In genomic region chr7:79207140-79207539, GRCm38 (mm10) we compare ENCODE assay signal across 14 mouse cellular contexts. TPM values are rescaled to one million over a fixed set of nuclear protein-coding genes. Genes with fewer than 3 reads are reported as not detected.
DNase-seq lines count a peak whose midpoint lies in the region; ATAC-seq and TF ChIP-seq lines count a peak whose summit lies in the region.
"Had no signal": no experiment of that assay in that cellular context is flagged by ENCODE, and none has a peak within 500 bp of the region (broad histone marks: within the 10 kb centered on the region; RNA-seq: fewer than 3 reads in every experiment).

No protein-coding gene starts in this region.

- DNase-seq in lung, postnatal 25 days (ENCODE audit: low spot score), result no peak
- peak; percentile 22 for DNase-seq in brain, embryonic 14.5 days (ENCODE audit: low read depth)
- DNase-seq in embryonic facial prominence, embryonic 10.5 days (ENCODE audit: low spot score), result peak; percentile 46
- DNase-seq in right cerebral cortex, postnatal 14 days, result no peak
- DNase-seq: cerebellum, adult 9-10 months; gastrocnemius, postnatal 25 days; heart, postnatal 36 days; kidney, adult 8-10 months; right cerebral cortex, postnatal 25 days had no signal

- H3K4me3 ChIP-seq in lung, embryonic 15.5 days, result no peak overlapping the region
- no peak overlapping the region for H3K4me3 ChIP-seq in embryonic facial prominence, embryonic 10.5 days
- H3K4me3 ChIP-seq in stomach, embryonic 16.5 days (replicated peaks; ENCODE audit: low read length), result no peak overlapping the region
- no peak overlapping the region for H3K4me3 ChIP-seq in kidney, embryonic 14.5 days (ENCODE audit: low read length)
- H3K4me3 ChIP-seq: midbrain, embryonic 12.5 days had no signal

- TF ChIP-seq CTCF in brain, embryonic 14.5 days (IDR thresholded peaks at IDR 0.05; ENCODE audit: borderline replicate concordance, extremely low read depth, insufficient read depth, insufficient read length), result no peak

- no peaks in the 10 kb centered on the region for H3K36me3 ChIP-seq in lung, embryonic 15.5 days
- no peaks in the 10 kb centered on the region for H3K36me3 ChIP-seq in embryonic facial prominence, embryonic 10.5 days (replicated peaks)
- no peaks in the 10 kb centered on the region for H3K36me3 ChIP-seq in stomach, embryonic 16.5 days (ENCODE audit: control insufficient read depth, insufficient read depth, low read length)
- no peaks in the 10 kb centered on the region for H3K36me3 ChIP-seq in kidney, embryonic 14.5 days (ENCODE audit: control insufficient read depth, insufficient read depth, low read length)
- H3K36me3 ChIP-seq: midbrain, embryonic 12.5 days had no signal

- no peak for TF ChIP-seq POLR2A in brain, embryonic 14.5 days (IDR thresholded peaks at IDR 0.05; ENCODE audit: borderline replicate concordance, extremely low read depth, insufficient read depth, insufficient read length, poor library complexity, severe bottlenecking)

- H3K4me1 ChIP-seq in lung, embryonic 15.5 days, result peaks cover 30% of the 10 kb centered on the region
- peaks cover 31% of the 10 kb centered on the region for H3K4me1 ChIP-seq in embryonic facial prominence, embryonic 10.5 days
- H3K4me1 ChIP-seq in stomach, embryonic 16.5 days (ENCODE audit: control insufficient read depth, insufficient read depth, low read length), result peaks cover 31% of the 10 kb centered on the region
- H3K4me1 ChIP-seq in kidney, embryonic 14.5 days (ENCODE audit: control insufficient read depth, insufficient read depth, low read length), result peaks cover 9% of the 10 kb centered on the region; the same call in 1 of the 2 replicates

- 35% methylated on average over 8 of the region's 8 CpGs for WGBS in lung, embryonic 15.5 days
- WGBS in embryonic facial prominence, embryonic 10.5 days, result 66% methylated on average over 8 of the region's 8 CpGs
- 48% methylated on average over 8 of the region's 8 CpGs for WGBS in stomach, embryonic 16.5 days
- WGBS in kidney, embryonic 14.5 days, result 67% methylated on average over 8 of the region's 8 CpGs

- 0 out of 2 replicates have a peak overlapping the region, but pooled peaks have one; percentile 1 for H3K27ac ChIP-seq in lung, embryonic 15.5 days
- H3K27ac ChIP-seq in embryonic facial prominence, embryonic 10.5 days (replicated peaks), result no peak overlapping the region; the same call in 1 of the 2 replicates
- no peak overlapping the region; the same call in 1 of the 2 replicates for H3K27ac ChIP-seq in stomach, embryonic 16.5 days (ENCODE audit: low read length)
- H3K27ac ChIP-seq in kidney, embryonic 14.5 days (ENCODE audit: low read depth, low read length), result no peak overlapping the region
- H3K27ac ChIP-seq: midbrain, embryonic 12.5 days had no signal

- no peaks in the 10 kb centered on the region for H3K27me3 ChIP-seq in lung, embryonic 15.5 days
- H3K27me3 ChIP-seq in embryonic facial prominence, embryonic 10.5 days (replicated peaks; ENCODE audit: low read depth, poor library complexity, severe bottlenecking), result no peaks in the 10 kb centered on the region
- no peaks in the 10 kb centered on the region for H3K27me3 ChIP-seq in stomach, embryonic 16.5 days (ENCODE audit: control insufficient read depth, insufficient read depth, low read length)
- no peaks in the 10 kb centered on the region for H3K27me3 ChIP-seq in kidney, embryonic 14.5 days (ENCODE audit: control insufficient read depth, insufficient read depth, low read length)
- H3K27me3 ChIP-seq: midbrain, embryonic 12.5 days had no signal

- H3K9ac ChIP-seq in lung, embryonic 15.5 days, result no peak overlapping the region
- 0 out of 2 replicates have a peak overlapping the region, but pooled peaks have one; percentile 19 for H3K9ac ChIP-seq in stomach, embryonic 16.5 days (ENCODE audit: low read length)
- H3K9ac ChIP-seq in kidney, embryonic 14.5 days (ENCODE audit: low read depth, low read length), result no peak overlapping the region
- H3K9ac ChIP-seq: midbrain, embryonic 12.5 days had no signal

- no peak for ATAC-seq in lung, embryonic 15.5 days (ENCODE audit: borderline replicate concordance, extremely low read depth, low FRiP score, low TSS enrichment)
- ATAC-seq in stomach, embryonic 16.5 days (ENCODE audit: insufficient read depth, low FRiP score), result peak; percentile 51; the same call in 1 of the 2 replicates
- ATAC-seq in kidney, embryonic 14.5 days (ENCODE audit: low FRiP score, low TSS enrichment), result no peak

- H3K4me2 ChIP-seq in lung, embryonic 15.5 days, result no peak overlapping the region
- H3K4me2 ChIP-seq in stomach, embryonic 16.5 days (ENCODE audit: low read depth, low read length), result no peak overlapping the region
- no peak overlapping the region for H3K4me2 ChIP-seq in kidney, embryonic 14.5 days (replicated peaks; ENCODE audit: low read depth, low read length)
- H3K4me2 ChIP-seq: heart, embryonic 11.5 days; midbrain, embryonic 12.5 days had no signal

- no peaks in the 10 kb centered on the region for H3K9me3 ChIP-seq in lung, embryonic 15.5 days
- H3K9me3 ChIP-seq in embryonic facial prominence, embryonic 10.5 days, result no peaks in the 10 kb centered on the region
- H3K9me3 ChIP-seq in stomach, embryonic 16.5 days (replicated peaks; ENCODE audit: control insufficient read depth, low read length), result no peaks in the 10 kb centered on the region
- no peaks in the 10 kb centered on the region for H3K9me3 ChIP-seq in kidney, embryonic 14.5 days (ENCODE audit: control insufficient read depth, low read length)
- H3K9me3 ChIP-seq: midbrain, embryonic 12.5 days had no signal

RNA-seq across cellular contexts. Expression of gene Mfge8, which starts 58.3 kb away (rescaled TPM):
- 359 and 369 TPM in 2 replicates for polyA plus RNA-seq in lung, embryonic 15.5 days (2015; fragmentation: Nextera tagmentation; extraction: Ambion mirVana)
- polyA plus RNA-seq in brain, embryonic 14.5 days (2012; rRNA removed), result 129 and 131 TPM in 2 replicates
- polyA plus RNA-seq in embryonic facial prominence, embryonic 10.5 days (2016; fragmentation: Nextera tagmentation; extraction: Ambion mirVana), result 131 and 134 TPM in 2 replicates
- 252 and 275 TPM in 2 replicates for polyA plus RNA-seq in stomach, embryonic 16.5 days (2015; fragmentation: Nextera tagmentation; extraction: Ambion mirVana)
- 194 and 243 TPM in 2 replicates for polyA plus RNA-seq in kidney, embryonic 14.5 days (2014; fragmentation: Nextera tagmentation; extraction: Ambion mirVana)

Comparison
In these comparisons a context has a peak if more than half of its experiments do, and no peak if none do; other contexts are left out.
1. DNase-seq: peak in brain, embryonic 14.5 days (single experiment) and embryonic facial prominence, embryonic 10.5 days (single experiment); none in lung, postnatal 25 days (single experiment) and right cerebral cortex, postnatal 14 days (single experiment).